Mouse (Mus musculus) heart, postnatal 36 days (tissue): Measurements from ENCODE around the gene Smarcc2. TPM values are rescaled to one million over a fixed set of nuclear protein-coding genes. Genes with fewer than 3 reads are reported as not detected.

Source experiments
- DNase-seq, 2 experiments: peaks; one replicate each; pipeline ENCODE4 v3.0.0; 2021 to 2022
- intact Hi-C: fragments of 180-260 bp; cut with DNase I; formaldehyde crosslinking; loops from one replicate; pipeline ENCODE4 v1.15.1; 2025
- total RNA-seq, 2 experiments: library from RNA; stranded (reverse); gene quantifications; 2 replicates each; pipeline ENCODE4 v1.2.3; 2021

Gene Smarcc2
- 10 to 100 TPM; 79.8 to 82.7 TPM for total RNA-seq

DNA sequence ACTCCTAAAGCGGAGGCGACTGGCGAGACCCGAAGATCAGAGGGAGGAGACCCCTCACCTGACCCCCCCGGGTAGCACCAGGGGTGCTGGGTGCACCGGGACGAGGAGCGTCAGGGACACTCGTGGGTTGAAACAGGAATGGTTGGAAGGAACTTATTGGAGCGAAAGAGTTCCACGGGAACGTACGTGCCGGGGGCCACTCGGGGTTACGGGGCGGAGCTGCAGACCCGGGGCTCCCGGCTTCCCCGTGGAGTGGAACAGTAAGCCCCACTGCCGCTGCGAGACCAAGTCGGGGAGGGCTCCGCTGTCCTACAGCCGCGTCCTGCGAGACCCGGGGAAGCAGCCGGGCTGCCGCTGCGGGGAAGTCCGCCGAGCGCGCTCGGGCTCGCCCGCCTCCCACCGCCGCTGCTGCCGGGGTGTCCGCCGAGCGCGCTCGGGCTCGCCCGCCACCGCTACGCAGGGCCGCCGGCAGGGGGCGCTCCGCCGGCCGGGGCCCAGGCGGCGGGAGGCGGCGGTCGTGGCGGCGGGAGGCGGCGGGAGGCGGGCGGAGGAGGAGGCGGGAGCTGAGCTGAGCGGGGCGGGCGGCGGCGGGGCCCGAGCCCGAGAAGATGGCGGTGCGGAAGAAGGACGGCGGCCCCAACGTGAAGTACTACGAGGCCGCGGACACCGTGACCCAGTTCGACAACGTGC, at the start of gene Smarcc2:
TSS of gene Smarcc2 (plus strand) at position 530 of the 690 bp plus-strand sequence.
- intact Hi-C loops = loop anchor here (1.0 to 2.0 kb wide), 2 partner anchors 32 to 77 kb away; no protein-coding TSS in a partner anchor
- peak; percentile 87 to 90 for DNase-seq

DNA sequence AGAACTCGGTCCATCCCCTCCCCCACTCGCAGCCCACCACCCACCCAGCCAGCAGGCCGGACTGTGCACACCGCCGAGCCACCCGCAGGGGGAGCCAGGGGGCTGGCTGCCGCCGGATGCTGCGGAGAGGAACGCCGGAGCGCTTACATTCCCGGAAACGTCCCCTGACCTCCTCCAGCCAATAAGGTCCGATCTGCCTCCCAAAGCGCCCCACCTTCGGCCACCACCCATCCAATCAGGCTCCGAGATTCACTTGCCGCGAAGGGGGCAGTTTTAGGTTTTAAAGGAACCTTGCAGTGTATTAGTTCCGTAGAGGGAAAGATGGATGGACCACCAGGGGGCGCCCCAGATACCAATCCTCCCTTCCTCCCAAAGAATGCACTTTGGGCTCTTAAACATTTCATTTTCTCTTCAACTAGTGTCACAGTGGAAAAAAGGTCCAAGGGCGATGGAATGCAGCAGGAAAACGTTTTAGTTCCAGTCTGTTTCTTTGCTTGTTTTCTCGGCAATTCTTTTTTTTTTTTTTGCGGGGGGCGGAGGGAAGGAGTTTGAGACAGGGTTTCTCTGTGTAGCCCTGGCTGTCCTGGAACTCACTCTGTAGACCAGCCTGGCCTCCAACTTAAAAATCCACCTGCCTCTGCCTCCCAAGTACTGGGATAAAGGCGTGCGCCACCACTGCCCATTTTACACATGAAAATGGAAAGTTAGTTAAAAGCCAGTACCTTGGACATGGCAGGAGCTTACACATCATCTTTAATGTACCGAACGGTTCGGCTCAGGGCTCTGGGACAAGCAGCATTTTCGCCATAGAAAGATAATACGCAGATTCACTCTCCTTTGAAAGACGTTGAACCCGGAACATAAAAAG, 49.1 kb upstream of the Smarcc2 start:
- DNase-seq = peak; percentile 93 to 98
- intact Hi-C loops = loop anchor here (1.0 to 5.0 kb wide), 4 partner anchors 33 to 137 kb away; partner anchors contain the start of genes Ankrd52, Rpl41 and Zc3h10

DNA sequence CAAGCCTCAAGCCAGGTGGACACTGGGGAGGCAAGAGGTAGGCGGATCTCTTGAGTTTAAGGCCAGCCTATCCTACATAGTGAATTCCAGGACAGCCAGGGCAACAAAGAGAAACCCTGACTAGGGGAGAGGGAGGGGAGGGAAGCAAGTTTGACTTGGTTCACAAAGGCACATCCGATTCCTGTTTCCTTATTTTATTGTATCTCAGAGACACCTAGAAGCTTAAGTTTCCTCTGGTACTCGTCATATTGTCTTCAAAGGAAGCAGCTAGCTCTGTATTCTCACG, 48.5 kb upstream of the Smarcc2 start:
- intact Hi-C loops = loop anchor here (2.0 to 5.0 kb wide), 2 partner anchors 76 to 137 kb away; partner anchors contain the start of genes Rpl41 and Zc3h10
- DNase-seq = no peak

DNA sequence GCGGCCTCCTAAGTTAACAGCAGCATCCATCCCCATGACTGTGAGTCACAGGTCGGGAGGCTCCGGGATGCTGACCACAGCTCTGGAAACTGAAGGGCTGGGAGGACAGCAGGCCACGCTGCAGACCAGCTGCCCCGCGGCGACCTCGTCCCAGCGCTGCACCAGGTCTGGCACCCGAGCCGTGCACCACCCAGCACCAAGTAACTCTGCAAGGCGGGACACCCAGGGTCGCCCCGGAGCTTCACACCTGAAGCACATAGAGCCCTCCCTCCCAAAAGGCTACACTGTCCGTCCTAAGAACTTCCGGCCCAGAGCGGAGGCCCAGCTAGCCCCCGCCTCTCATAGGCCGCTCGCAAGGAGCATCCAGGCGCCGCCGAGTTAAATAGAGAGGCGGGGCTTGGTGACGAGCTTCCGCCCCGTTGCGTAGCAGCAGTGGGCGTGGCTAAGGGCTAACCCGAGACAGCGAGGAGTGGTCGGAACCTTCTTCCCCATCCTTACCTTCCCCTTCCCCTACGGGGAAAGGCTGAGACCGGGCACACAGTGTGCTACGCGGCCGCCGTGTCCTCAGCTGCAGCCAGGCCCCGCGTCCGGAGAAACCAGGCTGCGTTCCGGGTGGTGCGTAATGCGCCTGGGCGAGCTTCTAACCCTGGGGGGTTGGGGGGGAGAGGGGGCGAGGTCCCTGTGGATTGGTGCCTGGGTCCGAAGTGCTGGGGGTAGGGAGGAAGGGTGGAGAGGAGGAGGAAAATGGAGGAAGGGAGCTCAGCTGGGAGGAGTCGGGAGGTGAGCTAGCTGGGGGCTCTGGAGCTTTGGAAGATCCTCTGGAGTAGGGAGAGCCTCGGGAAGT, 47.6 kb upstream of the Smarcc2 start, which contains the start of the genes Nabp2 and Rnf41:
TSS of gene Nabp2 (minus strand) at position 282 of the 844 bp plus-strand sequence.
TSS of gene Rnf41 (plus strand) at position 447 of the 844 bp plus-strand sequence.
- peak; percentile 96 to 98 for DNase-seq
- intact Hi-C loops = loop anchor here (2.0 to 5.0 kb wide), 2 partner anchors 77 to 136 kb away; partner anchors contain the start of genes Rpl41 and Zc3h10

DNA sequence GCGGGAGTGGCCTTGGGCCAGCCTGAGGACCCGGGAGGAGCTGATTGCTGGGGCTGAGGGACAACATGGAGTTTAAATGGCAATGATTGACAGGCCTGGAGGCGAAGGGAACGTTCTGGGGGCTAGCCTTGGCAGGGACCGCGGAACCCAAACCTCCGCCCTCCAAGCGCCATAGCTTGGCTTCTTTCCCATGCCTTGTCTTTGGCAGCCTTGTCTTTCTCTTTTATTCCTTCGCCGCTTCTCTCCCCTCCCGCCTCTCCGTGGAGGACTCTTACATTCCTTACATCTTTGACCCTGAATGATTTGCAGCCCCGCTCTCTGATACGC, 47.0 kb upstream of the Smarcc2 start:
- intact Hi-C loops = loop anchor here (5.0 kb wide), 1 partner anchor 135 kb away; the partner anchor contains the start of genes Rpl41 and Zc3h10
- DNase-seq = peak in 1 of 2 experiments; percentile 39

DNA sequence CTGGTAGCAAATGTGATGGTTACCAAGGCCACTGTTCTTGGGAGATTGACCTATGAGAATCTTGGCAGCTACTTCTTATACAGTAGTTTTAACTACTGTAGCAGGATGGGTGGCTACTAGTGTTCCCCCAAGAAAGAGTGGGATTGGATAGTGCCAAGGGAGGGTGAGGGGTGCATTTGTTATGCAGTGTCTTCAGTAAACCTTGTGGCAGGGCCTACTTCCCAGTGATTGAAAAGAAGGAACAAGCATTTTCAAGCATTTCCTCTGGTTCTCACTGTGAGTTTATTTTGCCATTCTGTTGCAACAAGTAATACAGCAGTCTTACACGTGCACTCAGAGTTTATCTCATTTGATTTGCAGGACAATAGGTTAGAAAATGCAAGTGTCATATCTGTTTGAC, 46.5 kb upstream of the Smarcc2 start:
- no peak for DNase-seq
- intact Hi-C loops = loop anchor here (5.0 kb wide), 1 partner anchor 135 kb away; the partner anchor contains the start of genes Rpl41 and Zc3h10

DNA sequence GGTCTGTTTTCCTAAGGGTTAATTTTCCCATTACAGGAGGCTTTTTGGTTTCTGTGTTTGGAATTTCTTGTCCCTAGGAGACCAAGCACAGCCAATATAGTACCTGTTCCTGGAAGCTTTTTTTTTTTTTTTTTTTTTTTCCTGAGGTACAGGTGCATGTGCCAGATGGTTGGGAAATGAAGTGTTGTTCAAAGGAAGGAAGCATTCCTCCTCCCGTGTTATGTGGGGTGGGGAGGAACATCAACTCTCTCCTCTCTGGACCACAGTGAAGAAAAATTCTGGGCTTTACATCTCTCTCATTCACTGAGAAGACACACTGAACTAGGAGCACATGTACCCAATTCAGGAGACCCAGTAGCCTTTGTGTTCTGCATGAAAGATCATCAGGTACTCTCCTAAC, 46.0 kb upstream of the Smarcc2 start:
- intact Hi-C loops = loop anchor here (5.0 kb wide), 1 partner anchor 134 kb away; the partner anchor contains the start of genes Rpl41 and Zc3h10

DNA sequence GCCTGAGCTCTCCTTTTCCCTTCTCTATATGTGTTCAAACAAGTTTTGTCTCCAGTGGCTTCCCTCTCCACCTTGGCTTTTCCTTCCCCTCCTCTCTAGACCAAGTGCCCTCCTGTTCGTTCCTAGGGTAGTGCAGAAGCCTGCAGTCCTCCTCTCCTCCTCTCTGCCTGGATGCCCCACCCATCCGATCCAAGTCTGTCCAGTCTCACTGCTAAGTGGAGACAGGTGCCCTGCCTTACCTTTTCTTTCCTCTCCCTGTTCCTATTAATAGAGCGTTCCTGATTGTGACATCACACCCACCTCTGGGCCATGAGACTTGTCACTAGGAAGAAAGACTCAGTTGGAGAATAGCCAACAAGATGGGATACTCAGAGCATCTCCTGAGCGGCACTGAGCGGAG, 44.2 kb upstream of the Smarcc2 start:
- intact Hi-C loops = loop anchor here (5.0 kb wide), 1 partner anchor 132 kb away; the partner anchor contains the start of genes Rpl41 and Zc3h10
- DNase-seq = no peak

More for the DNA sequence above, 46.0 kb upstream of the Smarcc2 start:
- DNase-seq = no peak

DNA sequence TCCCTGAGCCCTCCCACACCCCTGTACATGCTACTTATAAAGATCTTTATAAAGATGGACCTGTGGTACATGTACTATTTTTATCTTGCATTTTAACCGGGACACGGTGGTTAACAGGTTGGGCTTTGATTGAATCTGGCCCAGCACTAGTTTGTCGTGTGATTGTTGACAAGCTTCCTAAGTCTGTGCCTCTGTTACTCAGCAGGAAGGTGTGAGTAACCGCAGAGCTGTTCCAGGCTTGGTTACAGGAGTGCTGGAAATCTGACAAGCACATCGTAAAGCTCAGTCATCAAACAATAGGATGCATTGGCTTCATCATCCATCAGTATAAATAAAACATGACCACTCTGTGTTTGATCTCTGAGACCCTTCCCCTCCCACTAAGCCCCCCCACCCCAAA, 36.6 kb upstream of the Smarcc2 start:
- no peak for DNase-seq
- intact Hi-C loops = no loop called here

DNA sequence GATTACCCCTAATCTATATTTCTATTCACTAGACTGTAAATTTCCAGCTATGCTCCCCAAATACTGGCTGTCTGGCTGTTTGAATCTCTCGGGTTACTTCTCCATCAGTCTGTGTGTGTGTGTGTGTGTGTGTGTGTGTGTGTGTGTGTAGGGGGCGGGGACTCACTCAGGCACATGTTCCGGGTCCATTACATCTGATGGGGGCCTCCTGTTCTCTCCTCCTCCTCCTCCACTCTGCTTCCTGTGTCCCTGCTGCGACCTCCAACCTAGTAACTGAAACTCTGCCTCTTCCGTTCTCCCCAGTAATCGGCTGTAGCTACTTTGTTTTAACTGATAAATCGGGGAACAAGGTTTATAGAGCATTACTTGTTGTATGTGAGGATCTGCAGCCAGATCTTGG, 34.4 kb upstream of the Smarcc2 start:
- intact Hi-C loops = no loop called here
- no peak for DNase-seq

DNA sequence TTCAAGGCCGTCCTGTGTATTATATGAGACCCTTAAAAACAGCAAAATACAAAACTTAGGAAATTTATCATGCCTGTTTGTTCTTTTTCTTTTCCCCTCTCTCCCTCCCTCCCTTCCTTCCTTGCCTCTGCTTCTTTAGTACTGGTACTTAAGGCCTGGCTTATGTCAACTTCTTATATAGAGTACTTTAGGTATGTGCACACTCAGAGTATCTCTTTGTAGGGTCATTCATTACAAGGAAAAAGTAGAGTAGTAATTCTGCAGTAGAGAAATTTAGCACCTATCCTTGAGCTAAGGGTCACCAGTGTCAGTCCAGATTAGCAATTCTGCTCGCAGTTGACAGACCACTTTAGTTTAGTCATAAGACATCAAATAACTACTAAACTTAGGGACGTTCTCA, 33.8 kb upstream of the Smarcc2 start:
- intact Hi-C loops = no loop called here
- DNase-seq = no peak

DNA sequence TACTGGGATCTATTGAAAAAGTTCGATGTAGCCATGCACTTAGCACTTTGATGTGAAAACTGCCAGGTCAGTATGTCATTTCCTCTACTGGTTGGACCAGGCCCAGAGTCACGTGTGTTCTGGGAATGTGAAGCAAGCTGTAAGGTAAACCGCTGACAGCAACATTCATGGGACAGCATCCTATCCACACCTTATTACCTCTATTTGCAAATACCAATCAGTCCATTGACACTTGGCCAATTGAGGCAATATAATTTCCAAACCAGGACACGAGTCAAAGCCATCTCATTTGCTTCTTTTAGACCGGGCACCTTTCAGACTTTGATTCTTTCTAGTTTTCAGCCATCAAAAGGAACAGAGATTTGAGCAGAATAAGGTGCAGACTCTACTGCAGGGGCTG, 30.0 kb upstream of the Smarcc2 start:
- intact Hi-C loops = no loop called here

DNA sequence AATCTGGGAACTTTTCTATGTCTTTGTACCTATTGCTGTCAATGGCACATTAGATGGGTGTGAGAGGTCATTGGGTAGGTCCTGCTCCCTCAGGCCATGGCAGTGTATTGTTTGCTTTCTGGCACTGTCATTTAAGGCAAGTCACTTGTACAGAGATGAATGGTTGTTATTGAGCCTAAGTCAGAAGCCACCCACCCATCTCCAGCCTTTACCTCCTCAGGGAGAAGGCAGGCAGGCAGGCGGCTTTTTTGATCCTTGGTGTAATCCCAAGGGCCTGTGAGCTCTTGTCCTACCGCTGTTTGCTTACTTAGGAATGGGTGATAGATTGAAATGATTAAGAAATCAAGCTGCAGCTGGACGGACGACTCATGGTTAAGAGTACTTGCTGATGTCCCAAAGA, 29.6 kb upstream of the Smarcc2 start:
- intact Hi-C loops = no loop called here
- DNase-seq = no peak

More for the DNA sequence above, 30.0 kb upstream of the Smarcc2 start:
- DNase-seq = no peak

DNA sequence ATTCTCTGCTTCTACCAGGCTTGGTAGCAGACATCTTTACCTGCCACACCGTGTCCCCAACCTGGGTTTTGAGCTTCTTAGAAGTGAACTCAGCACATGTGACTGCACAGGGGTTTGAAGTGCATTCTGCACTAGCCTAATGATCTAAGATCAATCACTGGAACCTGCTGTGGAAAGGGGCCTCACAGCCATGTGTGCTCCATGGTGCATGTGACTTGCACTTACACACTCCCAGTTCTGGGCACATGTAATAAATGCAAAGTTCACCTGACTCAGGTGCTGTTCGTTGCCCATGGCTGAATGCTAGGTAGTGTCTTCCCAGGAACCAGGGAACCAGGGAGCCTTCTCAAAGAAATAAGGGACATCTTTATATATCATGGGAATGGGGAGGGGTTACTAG, 25.6 kb upstream of the Smarcc2 start:
- intact Hi-C loops = no loop called here
- DNase-seq = no peak

DNA sequence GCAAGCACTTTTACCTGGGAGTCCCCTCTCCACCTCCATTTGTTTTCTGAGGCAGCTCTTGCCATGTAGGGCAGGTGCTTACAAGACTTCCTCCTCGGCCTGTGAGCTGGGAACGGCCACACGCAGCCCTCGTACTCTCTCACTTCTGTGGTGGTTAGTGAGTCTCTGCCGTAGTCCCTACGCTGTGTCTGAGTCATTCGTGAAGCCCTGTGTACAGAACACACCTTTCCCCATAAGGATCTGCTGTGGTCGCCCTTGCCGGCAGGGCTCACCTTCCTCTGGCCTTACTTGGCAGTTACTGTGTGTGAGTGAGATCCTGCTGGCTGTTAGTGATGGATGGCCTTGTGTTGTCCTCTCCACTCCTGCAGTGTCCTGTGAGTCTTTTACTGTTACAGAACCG, 24.4 kb upstream of the Smarcc2 start:
- DNase-seq = no peak
- intact Hi-C loops = no loop called here

DNA sequence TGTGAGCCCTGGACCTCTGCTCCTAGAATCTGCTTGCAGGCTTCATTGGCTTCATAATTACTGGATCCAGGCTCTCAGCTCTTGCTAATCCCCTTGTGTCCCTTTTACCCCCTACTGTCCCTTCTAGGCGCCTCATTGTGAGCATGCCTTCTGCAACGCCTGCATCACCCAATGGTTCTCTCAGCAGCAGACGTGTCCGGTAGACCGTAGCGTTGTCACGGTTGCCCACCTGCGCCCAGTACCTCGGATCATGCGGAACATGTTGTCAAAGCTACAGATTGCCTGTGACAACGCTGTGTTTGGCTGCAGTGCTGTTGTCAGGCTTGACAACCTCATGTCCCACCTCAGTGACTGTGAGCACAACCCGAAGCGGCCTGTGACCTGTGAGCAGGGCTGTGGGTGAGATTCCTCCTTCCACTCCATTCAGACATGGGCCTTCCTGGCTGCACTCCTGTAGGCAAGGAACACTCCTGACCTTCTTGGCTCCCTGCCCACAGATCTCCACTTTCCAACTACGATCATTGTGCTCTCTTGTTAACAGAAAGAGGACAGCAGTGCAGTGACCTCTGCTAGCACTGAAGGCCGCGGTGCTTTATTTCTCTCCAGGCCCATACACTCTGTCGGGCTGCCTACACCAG, 23.7 kb upstream of the Smarcc2 start:
- intact Hi-C loops = no loop called here

DNA sequence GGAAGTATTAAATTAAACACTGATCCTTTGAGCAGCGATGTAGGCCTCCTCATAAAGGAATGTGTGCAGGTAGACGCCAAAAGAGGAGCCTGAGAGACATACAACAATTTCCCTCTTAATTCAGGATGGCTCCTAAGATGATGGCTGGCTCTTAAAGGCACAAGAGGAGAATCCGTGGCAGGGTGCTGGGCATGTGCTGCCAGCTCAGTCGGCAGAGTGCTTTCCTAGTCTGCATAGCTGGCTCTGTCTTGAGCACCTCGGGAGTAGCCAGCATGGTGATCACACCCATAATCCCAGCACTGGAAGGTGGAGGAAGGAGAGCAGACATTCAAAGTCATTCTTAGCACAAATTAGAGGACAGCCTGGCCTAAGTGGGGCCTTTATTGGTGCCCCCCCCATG, 23.2 kb upstream of the Smarcc2 start:
- DNase-seq = no peak

More for the DNA sequence above, 23.7 kb upstream of the Smarcc2 start:
- peak; percentile 47 to 57 for DNase-seq

DNA sequence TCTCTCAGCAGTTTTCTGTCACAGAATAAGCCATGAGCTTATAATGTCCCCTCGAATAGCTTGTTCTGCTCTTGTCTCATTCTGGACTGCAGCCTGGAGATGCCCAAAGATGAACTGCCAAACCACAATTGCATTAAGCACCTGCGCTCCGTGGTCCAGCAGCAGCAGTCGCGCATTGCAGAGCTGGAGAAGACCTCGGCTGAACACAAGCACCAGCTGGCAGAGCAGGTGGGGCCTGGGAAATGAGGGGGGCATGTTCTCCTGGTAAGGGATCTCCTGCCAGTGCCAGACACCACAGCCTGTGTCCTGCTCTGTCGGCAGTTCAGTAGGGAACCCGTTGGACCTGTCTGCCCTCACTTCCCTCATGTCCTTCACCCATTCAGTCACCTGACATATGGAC, 22.7 kb upstream of the Smarcc2 start:
- intact Hi-C loops = no loop called here
- DNase-seq = no peak

More for the DNA sequence above, 23.2 kb upstream of the Smarcc2 start:
- intact Hi-C loops = no loop called here

DNA sequence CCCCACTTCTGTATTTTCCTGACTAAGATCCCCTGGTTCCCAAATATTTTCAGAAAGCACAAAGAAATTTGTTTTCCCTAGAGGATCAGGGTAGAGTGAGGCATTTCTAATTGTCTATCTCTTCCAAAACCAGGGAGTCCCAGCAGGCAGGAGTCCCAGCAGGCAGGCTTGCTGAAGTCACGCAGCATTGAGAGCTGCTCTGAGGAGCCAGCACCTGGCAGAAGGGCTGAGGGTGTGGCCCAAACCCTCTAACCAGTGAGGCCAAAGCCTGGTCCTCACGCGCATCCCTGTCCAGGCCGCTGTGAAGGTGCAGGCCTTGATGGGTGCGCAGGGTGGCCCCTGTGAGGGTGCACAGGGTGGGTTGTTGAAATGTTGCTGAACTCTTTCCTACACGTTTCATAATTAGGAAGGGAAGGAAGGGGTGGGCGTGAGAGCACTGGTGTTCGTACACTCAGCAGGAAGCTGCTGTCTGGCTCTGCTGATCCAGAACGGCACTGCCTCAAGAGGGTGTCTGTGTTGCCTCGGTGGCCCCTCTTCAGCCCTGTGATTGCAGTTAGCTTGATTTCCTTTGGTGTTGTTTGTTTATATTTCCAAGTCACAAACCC, 20.3 kb upstream of the Smarcc2 start:
- intact Hi-C loops = no loop called here
- no peak for DNase-seq
